Mouse (Mus musculus): ENCODE data around the gene Zfp706. TPM values are rescaled to one million over a fixed set of nuclear protein-coding genes. Genes with fewer than 3 reads are reported as not detected.

The Zfp706 gene
- total RNA-seq, 1 experiment: 65.1 TPM

GRCm38 (mm10) chr15:37011316-37011715 lies 3.7 kb upstream of the Zfp706 start:
- in situ Hi-C loops (cut with MboI; ENCODE audit: low sequenced_read_pairs in 2 of 2, unreplicated experiment in 2 of 2): no loop called here
- H3K4me3 ChIP-seq (ENCODE audit: insufficient read depth in 1 of 2, low read depth in 1 of 2, low read length in 2 of 2, poor library complexity in 1 of 2, severe bottlenecking in 1 of 2): no peak overlapping the region

GRCm38 (mm10) chr15:37008546-37008945 lies 973 bp upstream of the Zfp706 start:
- in situ Hi-C loops (cut with MboI; ENCODE audit: low sequenced_read_pairs in 2 of 2, unreplicated experiment in 2 of 2): no loop called here
- Histone ChIP-seq H3K9me3 (ENCODE audit: control insufficient read depth, insufficient read depth, low read depth, low read length) (no peaks in the 10 kb centered on the region), H3K4me3 (ENCODE audit: insufficient read depth in 1 of 2, low read depth in 1 of 2, low read length in 2 of 2, poor library complexity in 1 of 2, severe bottlenecking in 1 of 2) (peak overlapping the region in 1 of 2 experiments; percentile 97; a peak in 2 of 4 replicates), H3K27ac (ENCODE audit: insufficient read depth, low read depth, low read length, poor library complexity, severe bottlenecking) (peak overlapping the region; percentile 98; the same call in 1 of the 2 replicates), H3K4me1 (ENCODE audit: control insufficient read depth in 2 of 2, insufficient read depth in 2 of 2, low read length in 2 of 2, poor library complexity in 1 of 2) (peaks cover 9 to 14% of the 10 kb centered on the region in 2 experiments), H3K36me3 (ENCODE audit: control insufficient read depth, insufficient read depth, low read length, poor library complexity, severe bottlenecking) (peaks cover 2% of the 10 kb centered on the region), H3K9ac (ENCODE audit: insufficient read depth, low read depth, low read length, poor library complexity, severe bottlenecking) (no peak overlapping the region)
- TF ChIP-seq CHD2 (IDR thresholded peaks at IDR 0.05; ENCODE audit: low read depth, low read length): no peak
- TF ChIP-seq MAFK (IDR thresholded peaks at IDR 0.05; ENCODE audit: insufficient read depth, low read depth, low read length): 0 out of 2 replicates have a peak, but pooled peaks have one; percentile 36
- TF ChIP-seq ZC3H11A (IDR thresholded peaks at IDR 0.05; ENCODE audit: borderline replicate concordance, low read depth, low read length): no peak
- DNase-seq (ENCODE audit: low read depth, low spot score): no peak

More at GRCm38 (mm10) chr15:37011316-37011715, 3.7 kb upstream of the Zfp706 start:
- Histone ChIP-seq H3K36me3 (ENCODE audit: control insufficient read depth, insufficient read depth, low read length, poor library complexity, severe bottlenecking) (no peaks in the 10 kb centered on the region), H3K9me3 (ENCODE audit: control insufficient read depth, insufficient read depth, low read depth, low read length) (no peaks in the 10 kb centered on the region), H3K9ac (ENCODE audit: insufficient read depth, low read depth, low read length, poor library complexity, severe bottlenecking) (no peak overlapping the region), H3K4me1 (ENCODE audit: control insufficient read depth in 2 of 2, insufficient read depth in 2 of 2, low read length in 2 of 2, poor library complexity in 1 of 2) (peaks cover 8 to 12% of the 10 kb centered on the region in 2 experiments), H3K27ac (ENCODE audit: insufficient read depth, low read depth, low read length, poor library complexity, severe bottlenecking) (0 out of 2 replicates have a peak overlapping the region, but pooled peaks have one; percentile 63)
- TF ChIP-seq ZC3H11A (IDR thresholded peaks at IDR 0.05; ENCODE audit: borderline replicate concordance, low read depth, low read length) (no peak), CHD2 (IDR thresholded peaks at IDR 0.05; ENCODE audit: low read depth, low read length) (no peak), HCFC1 (IDR thresholded peaks at IDR 0.05; ENCODE audit: borderline replicate concordance, insufficient read depth, low read length) (no peak), MAFK (IDR thresholded peaks at IDR 0.05; ENCODE audit: insufficient read depth, low read depth, low read length) (no peak), ZNF384 (IDR thresholded peaks at IDR 0.05; ENCODE audit: low read depth, low read length) (no peak)
- DNase-seq (ENCODE audit: low read depth, low spot score): no peak

- Histone ChIP-seq H3K4me3 (ENCODE audit: insufficient read depth in 1 of 2, low read depth in 1 of 2, low read length in 2 of 2, poor library complexity in 1 of 2, severe bottlenecking in 1 of 2) (peak overlapping the region; percentile 97 to 98), H3K27ac (ENCODE audit: insufficient read depth, low read depth, low read length, poor library complexity, severe bottlenecking) (peak overlapping the region; percentile 98), H3K9ac (ENCODE audit: insufficient read depth, low read depth, low read length, poor library complexity, severe bottlenecking) (peak overlapping the region; percentile 99), H3K9me3 (ENCODE audit: control insufficient read depth, insufficient read depth, low read depth, low read length) (no peaks in the 10 kb centered on the region), H3K36me3 (ENCODE audit: control insufficient read depth, insufficient read depth, low read length, poor library complexity, severe bottlenecking) (peaks cover 3% of the 10 kb centered on the region), H3K4me1 (ENCODE audit: control insufficient read depth in 2 of 2, insufficient read depth in 2 of 2, low read length in 2 of 2, poor library complexity in 1 of 2) (peaks cover 9 to 14% of the 10 kb centered on the region in 2 experiments)
- no peak for DNase-seq (ENCODE audit: low read depth, low spot score)
- TF ChIP-seq ZC3H11A (IDR thresholded peaks at IDR 0.05; ENCODE audit: borderline replicate concordance, low read depth, low read length): no peak
- TF ChIP-seq HCFC1 (IDR thresholded peaks at IDR 0.05; ENCODE audit: borderline replicate concordance, insufficient read depth, low read length): no peak
- TF ChIP-seq ZNF384 (IDR thresholded peaks at IDR 0.05; ENCODE audit: low read depth, low read length): no peak
- no peak for TF ChIP-seq MAFK (IDR thresholded peaks at IDR 0.05; ENCODE audit: insufficient read depth, low read depth, low read length)
- TF ChIP-seq CHD2 (IDR thresholded peaks at IDR 0.05; ENCODE audit: low read depth, low read length): no peak
- in situ Hi-C loops (cut with MboI; ENCODE audit: low sequenced_read_pairs in 2 of 2, unreplicated experiment in 2 of 2): no loop called here
Measured at GRCm38 (mm10) chr15:37007959-37008419, 416 bp upstream of the Zfp706 start.

GRCm38 (mm10) chr15:37006475-37007164 lies 953 bp downstream of the Zfp706 start:
- in situ Hi-C loops (cut with MboI; ENCODE audit: low sequenced_read_pairs in 2 of 2, unreplicated experiment in 2 of 2): no loop called here
- Histone ChIP-seq H3K9ac (ENCODE audit: insufficient read depth, low read depth, low read length, poor library complexity, severe bottlenecking) (peak overlapping the region; percentile 99), H3K4me3 (ENCODE audit: insufficient read depth in 1 of 2, low read depth in 1 of 2, low read length in 2 of 2, poor library complexity in 1 of 2, severe bottlenecking in 1 of 2) (peak overlapping the region; percentile 85 to 98), H3K4me1 (ENCODE audit: control insufficient read depth in 2 of 2, insufficient read depth in 2 of 2, low read length in 2 of 2, poor library complexity in 1 of 2) (peaks cover 7 to 14% of the 10 kb centered on the region in 2 experiments), H3K27ac (ENCODE audit: insufficient read depth, low read depth, low read length, poor library complexity, severe bottlenecking) (peak overlapping the region; percentile 94), H3K9me3 (ENCODE audit: control insufficient read depth, insufficient read depth, low read depth, low read length) (no peaks in the 10 kb centered on the region), H3K36me3 (ENCODE audit: control insufficient read depth, insufficient read depth, low read length, poor library complexity, severe bottlenecking) (peaks cover 10% of the 10 kb centered on the region)
- no peak for DNase-seq (ENCODE audit: low read depth, low spot score)
- TF ChIP-seq ZNF384 (IDR thresholded peaks at IDR 0.05; ENCODE audit: low read depth, low read length) (no peak), MAFK (IDR thresholded peaks at IDR 0.05; ENCODE audit: insufficient read depth, low read depth, low read length) (no peak), CHD2 (IDR thresholded peaks at IDR 0.05; ENCODE audit: low read depth, low read length) (no peak), ZC3H11A (IDR thresholded peaks at IDR 0.05; ENCODE audit: borderline replicate concordance, low read depth, low read length) (no peak), HCFC1 (IDR thresholded peaks at IDR 0.05; ENCODE audit: borderline replicate concordance, insufficient read depth, low read length) (no peak)

Measured in ES-E14 (cell line).